Mouse (Mus musculus): ENCODE data around the gene Ripply3. TPM values are rescaled to one million over a fixed set of nuclear protein-coding genes. Genes with fewer than 3 reads are reported as not detected.
A peak's percentile ranks its signal among the peaks of the same experiment; 100 is the strongest.

Gene Ripply3
- total RNA-seq, 2 experiments from 2014 or later = 4.7 to 6.6 TPM

DNA sequence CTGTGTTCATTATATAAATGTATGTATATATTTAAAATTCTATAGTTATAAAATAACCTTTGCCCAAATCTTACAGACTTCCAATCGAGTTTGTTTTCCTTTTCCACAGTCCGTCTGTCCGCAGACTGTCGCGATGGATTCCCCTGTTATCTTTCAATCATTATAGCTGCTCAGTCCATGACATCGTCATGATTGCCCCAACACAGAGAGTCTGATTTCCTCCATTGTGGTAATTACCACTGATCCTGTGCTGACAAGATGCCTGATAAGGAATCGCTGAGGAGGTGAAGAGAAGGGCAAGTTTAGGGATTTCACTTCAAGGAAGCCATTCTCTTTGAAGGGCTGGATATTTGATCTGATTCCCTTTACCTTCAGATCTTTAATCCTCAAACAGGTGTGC is 27.8 kb downstream of the Ripply3 start:
- DNase-seq (ENCODE audit: low spot score in 2 of 2) = no peak

GRCm38 (mm10) chr16:94356776-94357494 is 28.7 kb downstream of the Ripply3 start:
- DNase-seq (ENCODE audit: low spot score in 2 of 2) = no peak

DNA sequence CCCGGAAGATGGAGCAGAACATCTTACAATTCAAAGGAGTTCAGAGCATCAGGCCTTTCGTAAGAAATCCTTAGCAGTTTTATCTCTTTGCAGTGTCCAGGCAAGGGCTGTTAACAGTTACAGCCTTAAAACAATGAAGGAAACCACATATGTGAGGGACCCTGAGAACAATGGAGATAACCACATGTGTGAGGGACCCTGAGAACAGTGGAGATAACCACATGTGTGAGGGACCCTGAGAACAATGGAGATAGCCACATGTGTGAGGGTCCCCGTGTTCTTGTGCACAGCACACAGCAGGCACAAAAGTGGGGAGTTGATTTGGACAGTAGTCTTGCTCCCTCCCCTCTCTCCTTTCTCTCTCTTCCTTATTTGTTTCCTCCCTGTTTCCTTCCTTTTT is 29.9 kb downstream of the Ripply3 start:
- no peak for DNase-seq (ENCODE audit: low spot score in 2 of 2)

DNA sequence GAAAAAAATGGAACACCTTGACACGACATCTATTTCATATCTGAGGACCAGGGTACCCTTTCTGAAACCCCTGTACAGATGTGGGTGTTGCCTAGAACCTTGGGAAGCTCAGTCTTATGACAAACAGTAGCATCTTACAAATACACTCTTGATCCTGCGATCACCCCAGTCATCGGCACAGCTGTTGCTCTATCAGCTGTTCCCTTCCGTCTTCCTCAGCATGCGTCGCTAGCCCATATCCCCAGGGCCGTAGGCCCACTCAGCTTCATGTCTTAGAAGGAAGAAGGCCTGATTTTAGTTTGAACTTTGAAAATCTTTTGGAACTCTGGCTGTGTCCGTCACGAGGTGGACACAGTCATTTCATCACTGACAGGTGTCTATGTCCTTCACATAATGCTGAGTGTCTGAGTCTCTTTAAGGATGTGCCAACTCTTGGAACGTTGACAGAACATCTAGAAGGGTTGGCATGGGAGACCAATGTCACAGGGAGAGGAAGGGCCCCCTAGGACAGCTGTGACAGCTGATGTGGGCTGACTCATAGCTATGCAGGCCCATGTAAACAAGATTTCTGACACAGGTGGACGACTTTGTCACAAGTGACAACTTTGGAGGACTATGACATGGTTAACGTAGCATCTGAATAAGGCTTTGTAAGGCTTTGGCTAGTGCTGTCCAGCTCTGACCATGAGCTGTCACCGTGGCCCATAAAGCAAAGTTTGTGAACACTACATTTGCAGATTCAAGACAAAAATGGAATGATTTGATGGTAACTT is 32.5 kb downstream of the Ripply3 start:
- DNase-seq (ENCODE audit: low spot score in 2 of 2) = peak in 1 of 2 experiments; percentile 15

DNA sequence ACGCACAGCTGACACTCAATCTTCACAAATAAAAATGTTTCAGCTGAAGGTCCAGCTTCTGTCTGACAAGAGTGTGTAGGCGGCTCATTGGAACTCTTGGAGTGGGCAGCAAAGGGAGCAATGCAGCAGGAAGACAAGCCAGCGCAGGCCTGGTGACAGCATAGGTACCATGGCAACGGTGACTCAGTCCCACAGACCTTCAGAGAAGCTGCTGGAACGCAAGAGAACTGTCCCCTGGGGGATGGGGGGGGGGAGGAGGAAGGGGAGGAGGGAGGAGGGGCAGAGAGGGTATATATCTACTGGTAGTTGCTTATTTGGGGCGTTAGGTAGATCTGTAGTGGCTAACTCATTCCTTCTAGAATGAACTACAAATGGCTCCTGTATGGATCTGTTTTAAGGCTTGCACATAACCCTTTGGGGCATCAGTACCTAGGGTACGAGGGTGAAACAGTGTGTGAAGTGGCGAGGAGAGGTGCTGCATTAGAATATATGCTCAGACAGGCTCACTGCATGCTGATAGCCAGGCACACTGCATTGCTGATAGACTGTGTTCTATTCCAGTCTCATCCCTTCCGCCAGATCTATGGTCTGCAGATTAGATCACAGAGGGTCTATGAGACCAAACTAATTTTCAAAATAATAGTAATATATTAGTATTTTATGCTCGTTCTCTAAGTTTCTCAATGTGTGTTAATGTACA is 34.1 kb downstream of the Ripply3 start:
- DNase-seq (ENCODE audit: low spot score in 2 of 2) = peak in 1 of 2 experiments; percentile 40

DNA sequence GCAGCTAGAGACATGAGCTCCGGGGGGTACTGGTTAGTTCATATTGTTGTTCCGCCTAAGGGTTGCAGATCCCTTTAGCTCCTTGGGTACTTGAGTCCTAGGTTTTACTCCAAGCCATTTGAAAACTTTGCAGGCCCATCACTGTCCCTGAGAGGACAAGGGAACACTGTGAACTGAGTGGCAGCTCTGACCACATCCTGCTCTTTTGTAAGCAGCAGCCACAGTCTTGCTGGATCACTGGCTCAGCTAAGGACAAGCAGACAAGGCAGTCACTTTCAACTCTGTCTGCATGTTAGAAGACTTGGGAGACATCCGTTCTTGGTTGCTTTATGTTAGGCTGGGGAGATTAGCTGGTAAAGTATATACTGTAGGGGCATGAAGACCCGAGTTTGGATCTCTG is 35.6 kb downstream of the Ripply3 start:
- DNase-seq (ENCODE audit: low spot score in 2 of 2) = no peak

- DNase-seq (ENCODE audit: low spot score in 2 of 2) = no peak
These were observed 37.2 kb downstream of the Ripply3 start for GRCm38 (mm10) chr16:94365435-94365834.

- DNase-seq (ENCODE audit: low spot score in 2 of 2) = no peak
These were observed 41.5 kb downstream of the Ripply3 start for GRCm38 (mm10) chr16:94369596-94370172.

DNA sequence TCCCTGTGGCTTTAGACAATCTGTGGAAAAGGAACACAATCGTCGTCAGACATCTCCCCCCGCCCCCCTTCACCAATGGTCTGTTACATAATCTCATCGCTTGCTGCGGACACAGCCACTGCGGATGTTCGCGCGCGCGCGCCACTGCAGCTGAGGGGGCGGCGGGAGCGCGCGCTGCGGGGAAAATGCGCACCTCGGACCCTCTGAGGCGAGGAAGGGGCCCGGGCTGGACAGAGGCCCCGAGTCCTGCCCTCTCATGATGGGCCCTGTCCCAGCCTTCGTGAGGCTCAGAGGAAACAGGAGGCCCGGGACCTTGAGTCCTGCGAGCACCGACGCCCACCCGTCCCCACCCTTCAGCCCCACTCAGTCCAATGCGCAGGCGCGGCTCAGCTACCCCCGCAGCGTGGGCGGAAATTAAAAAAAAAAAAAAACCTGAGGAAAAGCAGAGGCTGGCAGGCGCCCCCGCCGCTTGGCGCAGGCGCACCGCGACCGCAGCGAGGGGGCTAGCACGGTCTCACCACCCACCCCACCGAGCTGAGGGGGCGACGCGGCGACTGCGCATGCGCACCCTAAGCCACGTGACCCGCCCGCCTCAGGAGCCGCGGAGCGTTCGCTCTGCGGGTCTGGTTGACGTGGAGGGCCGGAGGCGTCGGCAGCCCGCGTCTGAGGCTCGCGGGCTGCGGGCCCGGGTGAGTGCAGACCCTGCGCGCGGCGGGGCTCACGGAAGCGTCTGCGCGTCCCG is 42.1 kb downstream of the Ripply3 start, which contains the start of gene Ttc3:
TSS of gene Ttc3 (plus strand) at position 446 of the 742 bp plus-strand sequence.
- DNase-seq (ENCODE audit: low spot score in 2 of 2) = peak; percentile 96

- DNase-seq (ENCODE audit: low spot score in 2 of 2) = peak; percentile 65 to 77
These were observed 42.7 kb downstream of the Ripply3 start for GRCm38 (mm10) chr16:94370915-94371300.

GRCm38 (mm10) chr16:94371301-94371931 is 43.2 kb downstream of the Ripply3 start, which contains the start of gene Pigp:
Gene Pigp (minus strand): TSS chr16:94371842.
- DNase-seq (ENCODE audit: low spot score in 2 of 2) = peak; percentile 40 to 50

GRCm38 (mm10) chr16:94379386-94379785 is 51.2 kb downstream of the Ripply3 start:
- no peak for DNase-seq (ENCODE audit: low spot score in 2 of 2)

DNA sequence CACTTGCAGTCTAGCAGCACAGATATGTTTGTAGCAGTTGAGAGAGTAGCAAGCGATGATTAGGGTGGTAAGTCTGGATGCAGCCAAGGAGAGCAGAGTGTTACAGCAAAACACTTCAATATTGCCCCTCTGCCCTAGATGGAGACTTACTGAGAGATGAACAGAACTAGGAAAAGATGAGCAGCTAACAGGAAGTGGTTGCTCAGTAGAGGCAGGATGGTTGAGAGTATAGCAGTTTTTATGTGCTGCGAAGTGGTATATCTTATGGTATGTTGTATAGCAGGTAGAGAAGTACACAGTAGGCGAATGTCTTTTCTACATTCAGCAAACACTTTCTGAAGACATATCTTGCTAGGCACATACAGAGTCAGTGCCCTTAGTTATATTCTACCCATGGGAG is 55.1 kb downstream of the Ripply3 start:
- DNase-seq (ENCODE audit: low spot score in 2 of 2) = no peak

Other genes starting within 250 kb of the Ripply3 start
- 10 to 100 TPM; 14.0 to 14.4 TPM for gene Sim2, start 243.5 kb upstream of the Ripply3 start, total RNA-seq (2021)
- 10 to 100 TPM; 10.4 to 12.0 TPM for gene Hlcs, start 14.8 kb upstream of the Ripply3 start, total RNA-seq (2021)
- gene Ttc3, start 42.2 kb downstream of the Ripply3 start, total RNA-seq (2021) = 100 to 1,000 TPM; 219 to 226 TPM
- 100 to 1,000 TPM; 155 to 166 TPM for gene Pigp, start 43.4 kb downstream of the Ripply3 start, total RNA-seq (2021)
- 10 to 100 TPM; 36.0 TPM for gene Vps26c, start 198.4 kb downstream of the Ripply3 start, total RNA-seq (2021)
- 100 to 1,000 TPM; 114 to 123 TPM for gene Dyrk1a, start 241.6 kb downstream of the Ripply3 start, total RNA-seq (2021)